Mouse (Mus musculus): ENCODE data around the gene Dpep2nb. TPM values are rescaled to one million over a fixed set of nuclear protein-coding genes. Genes with fewer than 3 reads are reported as not detected.
A peak's percentile ranks its signal among the peaks of the same experiment; 100 is the strongest.

The Dpep2nb gene
- total and polyA plus RNA-seq, 3 experiments = not detected

DNA sequence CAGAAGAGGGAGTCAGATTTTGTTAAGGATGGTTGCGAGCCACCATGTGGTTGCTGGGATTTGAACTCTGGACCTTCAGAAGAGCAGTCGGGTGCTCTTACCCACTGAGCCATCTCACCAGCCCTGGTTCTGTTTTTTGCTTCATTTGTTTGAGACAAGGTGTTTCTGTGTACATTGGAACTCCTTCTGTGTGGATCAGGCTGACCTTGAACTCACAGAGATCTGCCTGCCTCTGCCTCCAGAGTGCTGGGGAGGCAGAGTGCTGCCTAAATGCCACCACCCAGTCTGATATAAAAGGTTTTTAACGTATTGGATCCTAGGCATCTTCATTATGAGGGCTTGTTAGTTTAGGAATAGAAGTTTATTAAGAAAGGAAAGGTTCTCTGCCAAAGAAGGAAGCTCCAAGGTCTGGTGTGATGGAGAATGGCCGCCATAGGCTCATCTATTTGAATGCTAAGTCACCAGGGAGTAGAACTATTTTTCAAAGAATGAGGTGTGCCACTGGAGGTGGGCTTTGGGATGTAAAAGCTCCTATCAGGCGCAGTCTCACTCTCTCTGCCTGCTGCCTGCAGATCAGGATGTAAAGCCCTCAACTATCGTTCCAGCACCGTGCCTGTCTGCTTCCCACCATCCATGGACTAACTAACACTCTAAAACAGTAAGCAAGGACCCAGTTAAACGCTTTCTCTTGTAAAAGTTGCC is 34.6 kb downstream of the Dpep2nb start:
- no peak for TF ChIP-seq PAX5 (IDR thresholded peaks at IDR 0.05; ENCODE audit: low read length)
- TF ChIP-seq RCOR1 (conservative IDR thresholded peaks at IDR 0.05; ENCODE audit: low read depth, low read length) = no peak
- no peaks in the 10 kb centered on the region for H3K79me2 ChIP-seq (replicated peaks; ENCODE audit: control insufficient read depth, extremely low read depth, insufficient read depth, poor library complexity, severe bottlenecking)
- no peaks in the 10 kb centered on the region; a peak in 1 of 4 replicates for H3K4me1 ChIP-seq (ENCODE audit: control insufficient read depth in 1 of 2, insufficient read depth in 2 of 2)
- H3K4me3 ChIP-seq (replicated peaks in 1 of 3; ENCODE audit: low read depth in 2 of 3, low read length in 2 of 3, poor library complexity in 1 of 3) = no peak overlapping the region
- H3K36me3 ChIP-seq (replicated peaks in 1 of 2; ENCODE audit: control insufficient read depth in 1 of 2, insufficient read depth in 1 of 2, low read length in 1 of 2) = no peaks in the 10 kb centered on the region
- H3K9me3 ChIP-seq (replicated peaks; ENCODE audit: low read length) = no peaks in the 10 kb centered on the region
- in situ Hi-C loops (cut with MboI; ENCODE audit: low pct_ligation_motif_present, low pct_unique_long_range_greater_than_20kb, low sequenced_read_pairs) (no loop called here), dilution Hi-C loops (cut with MboI; ENCODE audit: extremely low pct_ligation_motif_present, extremely low pct_unique_long_range_greater_than_20kb, low sequenced_read_pairs) (no loop called here)
- H3K4me2 ChIP-seq (ENCODE audit: insufficient read depth, low read depth, poor library complexity, severe bottlenecking) = no peak overlapping the region
- peaks cover 18% of the 10 kb centered on the region for H3K27me3 ChIP-seq (replicated peaks)
- no peak overlapping the region for H3K9ac ChIP-seq (ENCODE audit: insufficient read depth, low read depth)
- H3K27ac ChIP-seq (ENCODE audit: insufficient read depth, low read depth) = no peak overlapping the region
- DNase-seq (ENCODE audit: extremely low read depth) = no peak

DNA sequence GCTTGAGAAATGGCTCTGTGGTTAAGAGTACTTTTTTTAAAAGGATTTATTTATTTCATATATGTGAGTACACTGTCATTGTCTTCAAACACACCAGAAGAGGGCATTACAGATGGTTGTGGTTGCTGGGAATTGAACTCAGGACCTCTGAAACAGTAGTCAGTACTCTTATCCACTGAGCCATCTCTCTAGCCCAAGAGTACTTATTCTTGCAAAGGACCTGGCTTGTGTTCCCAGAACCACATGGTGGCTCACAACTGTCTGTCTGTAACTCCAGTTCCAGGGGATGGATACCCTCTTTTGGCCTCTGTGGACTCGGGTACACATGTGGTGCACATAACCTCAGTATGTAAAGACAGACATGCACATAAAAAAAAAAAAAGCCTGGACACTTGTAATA is 36.4 kb downstream of the Dpep2nb start:
- in situ Hi-C loops (cut with MboI; ENCODE audit: low pct_ligation_motif_present, low pct_unique_long_range_greater_than_20kb, low sequenced_read_pairs) (no loop called here), dilution Hi-C loops (cut with MboI; ENCODE audit: extremely low pct_ligation_motif_present, extremely low pct_unique_long_range_greater_than_20kb, low sequenced_read_pairs) (no loop called here)
- H3K27me3 ChIP-seq (replicated peaks) = peaks cover 20% of the 10 kb centered on the region
- no peaks in the 10 kb centered on the region for H3K9me3 ChIP-seq (replicated peaks; ENCODE audit: low read length)
- no peaks in the 10 kb centered on the region for H3K36me3 ChIP-seq (replicated peaks in 1 of 2; ENCODE audit: control insufficient read depth in 1 of 2, insufficient read depth in 1 of 2, low read length in 1 of 2)
- no peak overlapping the region for H3K4me3 ChIP-seq (replicated peaks in 1 of 3; ENCODE audit: low read depth in 2 of 3, low read length in 2 of 3, poor library complexity in 1 of 3)
- TF ChIP-seq TBP (conservative IDR thresholded peaks at IDR 0.05; ENCODE audit: low read depth, low read length) (peak; percentile 88), RAD21 (IDR thresholded peaks at IDR 0.05; ENCODE audit: low read depth, low read length) (no peak)
- H3K9ac ChIP-seq (ENCODE audit: insufficient read depth, low read depth) = no peak overlapping the region
- DNase-seq (ENCODE audit: extremely low read depth) = no peak
- no peaks in the 10 kb centered on the region for H3K79me2 ChIP-seq (replicated peaks; ENCODE audit: control insufficient read depth, extremely low read depth, insufficient read depth, poor library complexity, severe bottlenecking)
- no peak overlapping the region for H3K27ac ChIP-seq (ENCODE audit: insufficient read depth, low read depth)
- H3K4me2 ChIP-seq (ENCODE audit: insufficient read depth, low read depth, poor library complexity, severe bottlenecking) = no peak overlapping the region
- peaks cover 6 to 10% of the 10 kb centered on the region in 2 experiments for H3K4me1 ChIP-seq (ENCODE audit: control insufficient read depth in 1 of 2, insufficient read depth in 2 of 2)

GRCm38 (mm10) chr8:105966692-105967311 is 39.0 kb downstream of the Dpep2nb start:
- TF ChIP-seq NRF1 (IDR thresholded peaks at IDR 0.05; ENCODE audit: low read depth, low read length) = no peak
- TF ChIP-seq RAD21 (IDR thresholded peaks at IDR 0.05; ENCODE audit: low read depth, low read length) = no peak
- no peak for TF ChIP-seq IRF4 (IDR thresholded peaks at IDR 0.05; ENCODE audit: low read depth, low read length)
- TF ChIP-seq EP300 (IDR thresholded peaks at IDR 0.05; ENCODE audit: low read length) = no peak
- no peak for TF ChIP-seq TCF12 (IDR thresholded peaks at IDR 0.05; ENCODE audit: low read depth, low read length)
- no peak for TF ChIP-seq SIN3A (IDR thresholded peaks at IDR 0.05; ENCODE audit: low read length)
- DNase-seq (ENCODE audit: extremely low read depth) = no peak
- no peak overlapping the region for H3K27ac ChIP-seq (ENCODE audit: insufficient read depth, low read depth)
- H3K9ac ChIP-seq (ENCODE audit: insufficient read depth, low read depth) = no peak overlapping the region
- no peaks in the 10 kb centered on the region for H3K79me2 ChIP-seq (replicated peaks; ENCODE audit: control insufficient read depth, extremely low read depth, insufficient read depth, poor library complexity, severe bottlenecking)
- no peaks in the 10 kb centered on the region for H3K9me3 ChIP-seq (replicated peaks; ENCODE audit: low read length)
- in situ Hi-C loops (cut with MboI; ENCODE audit: low pct_ligation_motif_present, low pct_unique_long_range_greater_than_20kb, low sequenced_read_pairs) = no loop called here
- no peak overlapping the region for H3K4me3 ChIP-seq (replicated peaks in 1 of 3; ENCODE audit: low read depth in 2 of 3, low read length in 2 of 3, poor library complexity in 1 of 3)
- H3K4me1 ChIP-seq (ENCODE audit: control insufficient read depth in 1 of 2, insufficient read depth in 2 of 2) = peaks cover 6 to 12% of the 10 kb centered on the region in 2 experiments
- H3K27me3 ChIP-seq (replicated peaks) = peaks cover 19% of the 10 kb centered on the region
- dilution Hi-C loops (cut with MboI; ENCODE audit: extremely low pct_ligation_motif_present, extremely low pct_unique_long_range_greater_than_20kb, low sequenced_read_pairs) = no loop called here
- no peaks in the 10 kb centered on the region for H3K36me3 ChIP-seq (replicated peaks in 1 of 2; ENCODE audit: control insufficient read depth in 1 of 2, insufficient read depth in 1 of 2, low read length in 1 of 2)
- no peak overlapping the region for H3K4me2 ChIP-seq (ENCODE audit: insufficient read depth, low read depth, poor library complexity, severe bottlenecking)
